ENCODE assay signal across 20 mouse cellular contexts in the genomic region with DNA sequence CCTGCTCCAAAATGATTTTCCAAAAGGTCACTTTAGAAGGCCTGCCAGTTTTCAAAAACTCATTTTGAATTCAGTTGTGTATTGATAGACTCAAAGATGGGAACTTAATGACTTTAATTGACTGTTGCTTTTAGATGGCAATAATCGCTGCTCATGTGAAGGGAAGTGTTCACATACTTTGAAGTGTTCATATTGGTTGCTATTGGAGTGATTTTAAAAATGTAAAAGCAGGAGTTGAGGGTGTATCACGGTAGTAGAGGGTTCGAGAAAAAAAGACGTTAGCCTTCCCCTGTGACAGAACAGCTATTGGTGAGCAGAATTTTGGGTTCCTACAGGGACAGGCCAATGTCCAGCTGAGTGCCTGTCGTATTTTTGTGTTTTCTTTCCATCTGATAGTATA. TPM values are rescaled to one million over a fixed set of nuclear protein-coding genes. Genes with fewer than 3 reads are reported as not detected.
"Had no signal": no experiment of that assay in that cellular context is flagged by ENCODE, and none has a peak within 500 bp of the region (broad histone marks: within the 10 kb centered on the region; RNA-seq: fewer than 3 reads in every experiment).

Acsm5 (plus strand) TSS at position 301 of the 400 bp plus-strand sequence.

- H3K27me3 ChIP-seq: hindbrain, embryonic 12.5 days; intestine, embryonic 15.5 days; limb, embryonic 12.5 days; liver, embryonic 13.5 days; liver, embryonic 15.5 days had no signal

- H3K4me1 ChIP-seq: heart, embryonic 10.5 days; heart, embryonic 13.5 days; heart, embryonic 15.5 days; hindbrain, embryonic 10.5 days; hindbrain, embryonic 12.5 days; intestine, embryonic 15.5 days; limb, embryonic 10.5 days; limb, embryonic 12.5 days; liver, embryonic 13.5 days; liver, embryonic 15.5 days had no signal

- H3K36me3 ChIP-seq: heart, embryonic 10.5 days; heart, embryonic 13.5 days; heart, embryonic 15.5 days; hindbrain, embryonic 10.5 days; hindbrain, embryonic 12.5 days; intestine, embryonic 15.5 days; limb, embryonic 10.5 days; limb, embryonic 12.5 days; liver, embryonic 13.5 days; liver, embryonic 15.5 days had no signal

- H3K27ac ChIP-seq: gastrocnemius, adult 2 months; heart, embryonic 10.5 days; heart, embryonic 13.5 days; heart, embryonic 15.5 days; hindbrain, embryonic 10.5 days; hindbrain, embryonic 12.5 days; hindbrain, embryonic 14.5 days; intestine, embryonic 15.5 days; layer of hippocampus, adult 2 months; left cerebral cortex, adult 2 months; limb, embryonic 10.5 days; limb, embryonic 12.5 days; liver, embryonic 13.5 days; liver, embryonic 15.5 days had no signal

- ATAC-seq: inflammation-experienced regulatory T-cells, adult 6 months had no signal

- DNase-seq: gastrocnemius, adult 2 months; gastrocnemius, postnatal 25 days had no signal

- H3K9ac ChIP-seq: heart, embryonic 13.5 days; heart, embryonic 15.5 days; hindbrain, embryonic 12.5 days; hindbrain, embryonic 14.5 days; intestine, embryonic 15.5 days; limb, embryonic 12.5 days; liver, embryonic 13.5 days; liver, embryonic 15.5 days had no signal

- H3K4me3 ChIP-seq: gastrocnemius, adult 2 months; heart, embryonic 10.5 days; heart, embryonic 13.5 days; heart, embryonic 15.5 days; hindbrain, embryonic 10.5 days; hindbrain, embryonic 12.5 days; intestine, embryonic 15.5 days; layer of hippocampus, adult 2 months; left cerebral cortex, adult 2 months; limb, embryonic 10.5 days; limb, embryonic 12.5 days; liver, embryonic 13.5 days; liver, embryonic 15.5 days had no signal

- H3K9me3 ChIP-seq: heart, embryonic 10.5 days; heart, embryonic 13.5 days; heart, embryonic 15.5 days; hindbrain, embryonic 10.5 days; hindbrain, embryonic 12.5 days; intestine, embryonic 15.5 days; limb, embryonic 10.5 days; limb, embryonic 12.5 days; liver, embryonic 13.5 days; liver, embryonic 15.5 days had no signal

- H3K4me2 ChIP-seq: heart, embryonic 13.5 days; heart, embryonic 15.5 days; hindbrain, embryonic 12.5 days; hindbrain, embryonic 14.5 days; intestine, embryonic 15.5 days; limb, embryonic 12.5 days; liver, embryonic 13.5 days; liver, embryonic 15.5 days had no signal

RNA-seq across cellular contexts. Expression of gene Acsm5, which starts in this region (rescaled TPM):
- total RNA-seq: granulocyte monocyte progenitor cell, adult 5-6 weeks had no signal
- polyA plus RNA-seq: heart, embryonic 10.5 days; heart, embryonic 13.5 days; heart, embryonic 15.5 days; heart, postnatal 0 days; hindbrain, embryonic 10.5 days; hindbrain, embryonic 12.5 days; hindbrain, embryonic 14.5 days; inflammation-experienced regulatory T-cells, adult 6 months; intestine, embryonic 15.5 days; intestine, postnatal 0 days; limb, embryonic 10.5 days; limb, embryonic 12.5 days; limb, embryonic 14.5 days; liver, embryonic 13.5 days had no signal
